Mouse (Mus musculus) liver, postnatal 0 days (tissue): ENCODE results near the gene Ralgapa1.

Source experiments
- CTCF ChIP-seq: sonication (generic); IDR thresholded peaks from 2 replicates; pipeline ENCODE4 v1.5.1; 2016; ENCODE audit warnings: antibody characterized with exemption, low read depth
- EP300 ChIP-seq: IDR thresholded peaks from 2 replicates; pipeline ENCODE4 v1.6.1; 2016; ENCODE audit warnings: antibody characterized with exemption, low read depth, mild to moderate bottlenecking

- TF ChIP-seq CTCF (no peak), EP300 (no peak)
Measured at GRCm38 (mm10) chr12:55833906-55834625, 13.1 kb upstream of the Ralgapa1 start.
